Mouse (Mus musculus) CD4-positive helper T cell, adult 2 months (primary cell): Measurements from ENCODE around the gene Pdk1.
"Not testable (repeated sequence)": the region's sequence is repeated elsewhere in the genome, so short reads cannot be mapped to it uniquely, and the experiment has no call there.

Experiments
- DNase-seq: peaks from one replicate; pipeline ENCODE4 v3.0.0-alpha.2; 2012; ENCODE audit warnings: low read depth, missing footprints, low spot score

Pdk1 gene

GRCm38 (mm10) chr2:71874422-71874821, 1.4 kb downstream of the Pdk1 start:
- DNase-seq: no peak

DNA sequence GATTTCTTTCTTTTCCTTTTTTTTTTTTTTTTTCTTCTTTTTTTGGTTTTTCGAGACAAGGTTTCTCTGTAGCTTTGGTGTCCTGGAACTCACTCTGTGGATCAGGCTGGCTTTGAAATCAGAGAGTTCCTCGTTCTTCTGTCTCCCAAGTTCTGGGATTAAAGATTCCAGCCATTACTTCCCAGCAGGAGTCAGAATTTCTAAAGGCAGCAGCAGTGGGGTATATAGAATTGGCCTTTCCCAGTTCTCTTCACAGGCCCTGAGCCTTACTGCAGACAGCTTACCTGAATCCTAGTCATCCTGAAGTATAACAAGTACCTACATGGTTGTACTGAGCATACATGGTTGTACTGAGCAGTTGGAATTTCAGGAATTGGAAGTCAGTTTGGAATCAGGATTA, 1.8 kb downstream of the Pdk1 start:
- no peak for DNase-seq

GRCm38 (mm10) chr2:71877865-71878264, 4.8 kb downstream of the Pdk1 start:
- DNase-seq: no peak

- DNase-seq: no peak
These were observed 5.4 kb downstream of the Pdk1 start for GRCm38 (mm10) chr2:71878441-71878840.

- no peak for DNase-seq
These were observed 5.9 kb downstream of the Pdk1 start for GRCm38 (mm10) chr2:71878943-71879342.

DNA sequence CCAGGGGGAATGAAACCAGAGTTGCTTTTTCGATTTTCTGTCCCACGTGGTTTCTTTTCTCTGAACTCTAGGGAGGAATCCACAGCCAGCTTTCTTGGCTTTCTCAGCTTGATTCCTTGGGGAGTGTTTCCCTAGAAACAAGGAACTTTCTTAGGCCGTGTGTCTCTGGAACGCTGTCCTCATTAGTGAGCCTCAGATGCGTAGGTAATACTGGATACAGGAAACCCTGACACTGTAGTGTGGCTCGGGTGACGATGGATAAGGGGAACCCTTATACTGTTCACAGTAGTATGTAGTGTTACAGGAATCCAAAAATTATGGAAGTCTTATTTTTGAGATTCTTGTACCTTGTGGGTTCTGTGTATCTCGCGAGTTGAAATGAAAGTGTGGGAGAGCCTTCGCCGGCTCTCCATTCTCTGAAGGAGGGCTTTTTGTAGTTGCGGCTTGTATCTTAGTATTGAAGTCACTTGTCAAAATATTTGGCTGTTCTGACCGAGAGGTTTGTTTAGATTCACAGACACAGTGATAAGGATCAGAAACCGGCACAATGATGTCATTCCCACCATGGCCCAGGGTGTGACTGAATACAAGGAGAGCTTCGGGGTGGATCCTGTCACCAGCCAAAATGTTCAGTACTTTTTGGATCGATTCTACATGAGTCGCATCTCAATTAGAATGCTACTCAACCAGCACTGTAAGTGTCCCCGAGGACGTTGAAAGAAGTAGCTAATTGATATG, 10.1 kb downstream of the Pdk1 start:
- no peak for DNase-seq

GRCm38 (mm10) chr2:71887269-71887668, 14.2 kb downstream of the Pdk1 start:
- no peak for DNase-seq

GRCm38 (mm10) chr2:71888437-71888836, 15.4 kb downstream of the Pdk1 start:
- DNase-seq: no peak

DNA sequence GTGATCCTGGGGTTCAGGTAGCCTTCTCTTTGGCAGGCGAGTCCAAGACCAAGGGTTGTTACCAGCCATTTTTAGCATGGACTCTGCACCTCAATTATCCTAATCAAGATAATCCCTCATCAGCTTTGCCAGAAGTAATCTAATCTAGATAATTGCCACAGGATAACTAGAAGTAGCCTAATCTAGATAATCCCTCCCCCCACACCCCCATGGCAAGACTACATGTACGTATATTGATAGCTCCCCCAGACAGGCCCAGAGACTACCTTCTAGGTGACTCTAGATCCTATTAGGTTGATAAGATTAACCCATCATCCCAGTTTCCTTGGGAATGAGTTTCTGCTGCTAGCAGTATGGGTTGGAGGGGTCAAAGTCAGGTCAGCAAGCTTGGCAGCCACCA, 18.5 kb downstream of the Pdk1 start:
- no peak for DNase-seq

DNA sequence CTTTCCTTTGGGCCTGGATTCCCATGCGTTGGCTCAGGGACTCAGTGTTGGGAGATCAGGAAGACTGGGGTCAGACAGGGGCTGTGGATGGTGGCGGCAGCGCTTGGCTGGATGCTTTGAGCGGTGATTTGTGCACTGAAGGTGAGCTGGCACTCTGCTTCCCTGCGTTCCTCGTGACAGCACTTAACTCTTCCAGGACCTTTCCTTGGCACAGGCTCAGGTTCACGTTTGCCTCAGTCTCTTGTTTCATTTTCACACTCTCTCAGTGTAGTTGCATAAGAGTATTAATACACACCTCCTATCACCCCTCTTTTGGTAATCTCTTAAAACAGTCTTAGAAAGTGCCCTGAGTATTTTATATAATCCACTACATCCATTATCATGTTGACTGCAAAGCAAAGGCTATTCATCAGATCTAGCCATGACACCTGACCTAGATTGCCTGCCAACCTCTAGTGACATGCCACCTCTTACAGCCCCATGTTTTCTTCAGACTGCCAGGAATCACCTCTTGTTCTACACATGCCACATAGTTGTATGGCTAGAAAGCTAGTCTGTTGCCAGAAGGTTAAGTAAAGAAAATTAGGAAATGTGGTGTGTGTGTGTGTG, 19.8 kb downstream of the Pdk1 start:
- no peak for DNase-seq

GRCm38 (mm10) chr2:71895596-71896286, 22.7 kb downstream of the Pdk1 start:
- no peak for DNase-seq

- no peak for DNase-seq
These were observed 24.4 kb downstream of the Pdk1 start for GRCm38 (mm10) chr2:71897420-71897819.

DNA sequence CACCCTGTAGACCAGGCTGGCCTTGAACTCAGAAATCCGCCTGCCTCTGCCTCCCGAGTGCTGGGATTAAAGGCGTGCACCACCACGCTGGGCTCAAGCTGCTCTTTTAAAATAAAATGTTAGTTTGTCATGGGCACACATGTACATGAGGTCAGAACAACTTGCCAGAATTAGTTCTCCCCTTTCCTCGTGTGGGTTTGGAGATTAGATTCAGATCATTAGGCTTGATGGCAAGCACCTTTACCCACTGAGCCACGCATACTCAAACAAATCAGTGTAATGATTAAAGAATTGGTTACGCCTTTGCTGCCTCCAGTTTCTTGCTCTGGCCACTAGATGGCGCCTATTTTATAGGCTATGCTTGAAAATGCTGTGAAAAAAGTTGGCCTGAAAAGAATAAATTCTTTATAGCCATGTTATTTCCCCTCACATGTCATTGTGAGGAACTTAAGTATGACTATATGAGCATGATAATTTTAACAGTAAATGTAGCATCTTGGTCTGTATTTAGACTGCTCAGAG, 25.4 kb downstream of the Pdk1 start:
- DNase-seq: peak; percentile 50

DNA sequence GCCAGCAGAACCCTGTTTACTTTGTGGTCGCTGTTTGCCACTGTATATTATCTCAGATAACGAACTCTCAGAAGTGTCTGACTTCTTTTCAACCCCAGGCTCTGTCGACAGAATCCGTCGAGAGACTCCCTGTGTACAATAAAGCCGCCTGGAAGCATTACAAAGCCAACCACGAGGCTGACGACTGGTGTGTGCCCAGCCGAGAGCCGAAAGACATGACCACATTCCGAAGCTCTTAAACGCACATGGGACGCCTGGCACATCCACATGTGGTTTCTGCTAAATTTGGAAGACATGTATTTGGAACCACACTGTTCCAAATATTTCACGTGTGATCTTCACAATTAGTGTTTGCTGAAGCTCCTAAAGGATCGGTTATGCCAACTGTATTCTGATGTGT, 26.9 kb downstream of the Pdk1 start:
- no peak for DNase-seq

GRCm38 (mm10) chr2:71905154-71905553, 32.1 kb downstream of the Pdk1 start:
- DNase-seq: no peak

- DNase-seq: not testable (repeated sequence)
These were observed 33.3 kb downstream of the Pdk1 start for GRCm38 (mm10) chr2:71906356-71906755.

DNA sequence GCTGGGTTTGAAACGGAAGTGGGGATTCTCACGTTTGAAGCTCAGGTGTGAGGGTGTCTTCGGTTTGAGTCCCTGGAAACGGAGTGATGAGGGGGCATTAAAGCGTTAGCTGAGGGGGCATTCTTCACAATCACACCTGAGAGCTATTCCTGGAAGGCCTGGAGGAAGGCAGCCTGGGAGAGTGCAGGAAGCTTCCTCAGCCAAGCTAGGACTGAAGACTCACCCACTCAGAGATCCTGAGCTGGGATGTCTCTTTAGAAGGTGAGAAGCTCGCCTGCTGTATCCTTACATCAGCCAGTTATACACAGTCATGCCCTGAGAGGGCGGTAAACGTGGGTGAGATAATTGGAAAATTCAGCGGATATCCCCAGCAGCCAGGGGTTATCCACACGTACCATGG, 40.9 kb downstream of the Pdk1 start:
- DNase-seq: no peak

DNA sequence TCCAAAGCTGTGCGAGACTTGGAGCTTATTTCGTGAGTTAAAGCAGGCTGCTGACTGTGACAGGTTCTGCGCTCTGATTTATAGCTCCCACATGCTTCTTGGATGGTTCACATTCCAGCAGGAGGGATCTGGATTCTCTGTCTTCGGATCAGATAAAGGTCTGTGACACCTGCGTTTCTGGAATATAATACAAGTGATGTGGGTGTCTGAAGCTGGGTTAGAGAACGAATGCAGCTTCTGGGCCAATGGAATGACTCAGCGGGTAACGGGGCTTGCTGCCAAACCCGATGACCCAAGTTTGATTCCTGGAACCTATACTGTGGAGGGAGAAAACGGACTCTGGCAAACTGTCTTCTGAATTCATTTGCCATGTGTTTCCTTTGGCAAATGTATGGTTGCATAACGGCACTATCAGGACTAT, 46.2 kb downstream of the Pdk1 start:
- DNase-seq: no peak

DNA sequence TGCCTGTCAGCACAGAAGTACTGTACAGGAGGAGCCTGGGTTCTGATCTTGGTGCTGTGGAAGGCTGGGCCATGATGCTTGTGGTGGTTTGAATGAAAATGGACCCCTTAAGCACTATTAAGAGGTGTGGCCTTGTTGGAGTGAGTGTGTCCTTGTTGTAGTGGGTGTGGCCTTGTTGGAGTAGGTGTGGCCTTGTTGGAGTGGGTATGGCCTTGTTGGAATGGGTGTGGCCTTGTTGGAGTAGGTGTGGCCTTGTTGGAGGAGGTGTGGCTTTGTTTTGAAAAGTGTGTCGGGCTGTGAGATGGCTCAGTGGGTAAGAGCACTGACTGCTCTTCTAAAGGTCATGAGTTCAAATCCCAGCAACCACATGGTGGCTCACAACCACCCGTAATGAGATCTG, 51.9 kb downstream of the Pdk1 start:
- not testable (repeated sequence) for DNase-seq

GRCm38 (mm10) chr2:71934046-71934445, 61.0 kb downstream of the Pdk1 start:
- DNase-seq: no peak

- no peak for DNase-seq
These were observed 63.7 kb downstream of the Pdk1 start for GRCm38 (mm10) chr2:71936711-71937110.

GRCm38 (mm10) chr2:71937649-71938308, 64.8 kb downstream of the Pdk1 start:
- DNase-seq: no peak
